Mouse (Mus musculus) kidney, embryonic 14.5 days (tissue): ENCODE data around the gene Bahcc1. TPM values are rescaled to one million over a fixed set of nuclear protein-coding genes. Genes with fewer than 3 reads are reported as not detected.

ENCODE experiments used
- ATAC-seq: fragments of 200-750 bp; cut with Nextera tagmentation; 2 replicates; pipeline ENCODE4 v1.8.0; 2017; ENCODE audit warnings: moderate number of reproducible peaks, mild to moderate bottlenecking, moderate TSS enrichment, moderate library complexity; ENCODE audit not compliant: low FRiP score, low TSS enrichment
- H3K27ac ChIP-seq: fragments of 300-500 bp; sonication (generic); 2 replicates; pipeline ENCODE4 v1.5.1; 2014; ENCODE audit warnings: low read depth, mild to moderate bottlenecking, low read length, moderate library complexity, mixed read lengths
- H3K27me3 ChIP-seq: fragments of 300-500 bp; sonication (generic); 2 replicates; pipeline ENCODE4 v1.6.1; 2014; ENCODE audit warnings: mild to moderate bottlenecking, low read length; ENCODE audit not compliant: control insufficient read depth, insufficient read depth
- H3K36me3 ChIP-seq: fragments of 300-500 bp; sonication (generic); 2 replicates; pipeline ENCODE4 v1.6.1; 2014; ENCODE audit warnings: low read length, mixed read lengths; ENCODE audit not compliant: control insufficient read depth, insufficient read depth
- H3K4me1 ChIP-seq: fragments of 300-500 bp; sonication (generic); 2 replicates; pipeline ENCODE4 v1.6.1; 2014; ENCODE audit warnings: low read length, mixed read lengths; ENCODE audit not compliant: control insufficient read depth, insufficient read depth
- H3K4me2 ChIP-seq: fragments of 300-500 bp; sonication (generic); replicated peaks from 2 replicates; pipeline ENCODE4 v1.6.1; 2014; ENCODE audit warnings: low read depth, mild to moderate bottlenecking, low read length
- H3K4me3 ChIP-seq: fragments of 300-500 bp; sonication (generic); 2 replicates; pipeline ENCODE4 v1.5.1; 2014; ENCODE audit warnings: mild to moderate bottlenecking, low read length
- H3K9ac ChIP-seq: fragments of 300-500 bp; sonication (generic); 2 replicates; pipeline ENCODE4 v1.6.1; 2014; ENCODE audit warnings: low read depth, mild to moderate bottlenecking, low read length, moderate library complexity
- H3K9me3 ChIP-seq: fragments of 300-500 bp; sonication (generic); 2 replicates; pipeline ENCODE4 v1.6.1; 2016; ENCODE audit warnings: low read length; ENCODE audit not compliant: control insufficient read depth
- WGBS: fragments of 180-500 bp; shearing (Covaris S2); extraction: QIAGEN DNeasy Blood & Tissue Kit; methylation state at CpG from one replicate; pipeline ENCODE4 v1.1.7; 2014; 5-methylcytosine and 5-hydroxymethylcytosine counted together
- polyA plus RNA-seq: library from polyadenylated mRNA; unstranded; fragments of >200 nt; fragmentation: Nextera tagmentation; extraction: Ambion mirVana; gene quantifications from 2 replicates; pipeline ENCODE4 v1.2.1, GENCODE M21; 2014

The Bahcc1 gene
- polyA plus RNA-seq, 1 experiment from 2014 or later = 27.2 TPM

DNA sequence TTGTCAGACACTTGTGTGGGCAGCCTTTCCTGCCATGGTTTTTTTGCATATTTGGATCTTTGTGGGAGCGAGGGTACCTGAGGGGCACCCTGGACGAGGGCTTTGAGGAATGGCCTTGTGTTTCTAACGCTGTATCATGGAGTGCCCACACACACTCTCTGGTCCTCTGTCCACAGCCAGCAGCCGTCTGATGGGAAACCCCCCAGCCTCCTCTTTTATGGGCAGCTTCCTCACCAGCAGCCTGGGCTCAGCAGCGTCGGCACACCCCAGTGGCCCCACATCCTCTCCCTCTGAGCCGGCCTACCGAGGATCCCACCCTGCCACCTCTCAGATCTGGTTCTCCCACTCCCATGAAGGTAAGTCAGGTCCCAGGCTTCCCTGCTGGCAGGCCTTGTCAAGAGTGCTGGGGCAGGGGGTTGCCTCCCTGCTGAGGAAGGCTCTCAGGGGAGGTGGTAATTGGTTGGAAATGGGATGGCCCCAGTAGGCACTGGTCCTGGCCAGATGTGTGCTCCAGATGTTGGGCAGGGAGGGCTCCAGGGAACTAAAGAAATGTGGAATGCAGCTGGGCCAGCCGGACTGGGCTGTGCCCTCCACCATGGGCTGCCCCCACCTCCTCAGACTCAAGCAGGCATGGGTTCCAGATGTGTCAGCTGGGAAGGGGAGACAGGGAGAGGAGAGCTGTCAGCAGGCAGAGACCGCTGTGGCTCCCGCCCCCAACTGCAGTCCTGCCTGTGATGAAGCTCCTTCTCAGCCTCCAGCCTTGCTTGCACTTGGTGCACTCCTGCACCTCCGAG is 26.3 kb downstream of the Bahcc1 start:
- peaks cover 76% of the 10 kb centered on the region for H3K4me1 ChIP-seq
- peaks cover 19% of the 10 kb centered on the region; the same call in 1 of the 2 replicates for H3K36me3 ChIP-seq
- no peak overlapping the region for H3K4me3 ChIP-seq
- no peak overlapping the region for H3K27ac ChIP-seq
- H3K4me2 ChIP-seq = no peak overlapping the region
- H3K27me3 ChIP-seq = no peaks in the 10 kb centered on the region
- 52% methylated on average over 12 of the region's 12 CpGs for WGBS
- ATAC-seq = no peak
- H3K9ac ChIP-seq = no peak overlapping the region
- no peaks in the 10 kb centered on the region for H3K9me3 ChIP-seq

GRCm38 (mm10) chr11:120259792-120260768 is 27.3 kb downstream of the Bahcc1 start:
- ATAC-seq = no peak
- Histone ChIP-seq H3K4me3 (no peak overlapping the region), H3K27me3 (no peaks in the 10 kb centered on the region), H3K9ac (no peak overlapping the region), H3K4me1 (peaks cover 71% of the 10 kb centered on the region), H3K36me3 (peaks cover 19% of the 10 kb centered on the region; the same call in 1 of the 2 replicates), H3K9me3 (no peaks in the 10 kb centered on the region), H3K4me2 (no peak overlapping the region), H3K27ac (no peak overlapping the region)
- WGBS = 75% methylated on average over 25 of the region's 25 CpGs

GRCm38 (mm10) chr11:120260769-120261150 is 28.0 kb downstream of the Bahcc1 start:
- H3K27me3 ChIP-seq = no peaks in the 10 kb centered on the region
- peaks cover 19% of the 10 kb centered on the region; the same call in 1 of the 2 replicates for H3K36me3 ChIP-seq
- no peaks in the 10 kb centered on the region for H3K9me3 ChIP-seq
- no peak for ATAC-seq
- H3K9ac ChIP-seq = no peak overlapping the region
- peaks cover 69% of the 10 kb centered on the region for H3K4me1 ChIP-seq
- H3K4me2 ChIP-seq = no peak overlapping the region
- 82% methylated on average over 6 of the region's 6 CpGs for WGBS
- H3K27ac ChIP-seq = no peak overlapping the region
- no peak overlapping the region for H3K4me3 ChIP-seq

DNA sequence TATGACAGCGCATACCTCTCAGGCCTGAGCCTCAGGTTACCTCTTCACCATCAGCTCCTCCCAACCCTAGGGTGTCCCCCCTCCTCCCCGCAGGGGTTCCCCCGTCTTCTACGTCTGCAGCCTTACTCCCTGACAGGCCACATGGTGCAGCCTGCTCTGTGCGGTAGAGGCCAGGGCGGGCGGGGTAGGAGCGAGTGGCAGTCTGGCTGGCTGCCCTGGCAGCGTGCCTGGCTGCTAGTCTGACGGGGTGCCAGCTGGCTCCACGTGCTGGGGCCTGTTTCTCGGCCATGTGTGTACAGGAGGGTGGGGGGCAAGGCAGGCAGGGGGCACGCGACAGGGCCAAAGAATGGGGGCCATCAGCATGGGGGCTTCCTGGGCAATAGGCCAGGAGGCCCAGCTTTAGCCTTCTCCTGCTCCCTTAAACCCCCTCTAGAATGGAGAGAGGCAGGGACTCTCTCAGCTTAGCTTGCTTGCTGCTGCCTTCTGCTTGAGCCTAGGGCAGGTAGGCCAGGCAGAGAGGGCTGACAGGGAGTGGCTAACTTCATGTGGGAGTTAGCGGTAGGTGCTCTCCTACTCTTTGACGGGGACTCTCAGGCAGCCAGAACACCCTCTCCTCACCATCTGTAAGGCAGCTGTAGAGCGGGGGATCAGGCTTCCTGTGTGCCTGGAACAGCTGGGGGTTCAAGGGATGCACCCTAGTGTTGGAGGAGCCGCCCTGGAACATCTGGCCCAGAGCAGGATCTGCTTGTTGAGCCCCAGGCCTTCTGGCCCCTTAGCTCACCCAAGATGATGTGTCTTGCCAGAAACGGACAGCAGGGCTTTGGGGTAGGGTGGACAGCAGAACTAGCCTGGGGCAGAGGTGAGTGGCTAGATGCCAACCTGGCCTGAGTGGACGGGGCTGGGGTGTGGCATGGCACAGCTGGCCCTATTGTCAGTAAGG is 28.9 kb downstream of the Bahcc1 start:
- Histone ChIP-seq H3K9me3 (no peaks in the 10 kb centered on the region), H3K4me3 (no peak overlapping the region), H3K36me3 (peaks cover 19% of the 10 kb centered on the region; the same call in 1 of the 2 replicates), H3K4me1 (peaks cover 67% of the 10 kb centered on the region), H3K4me2 (no peak overlapping the region), H3K9ac (no peak overlapping the region), H3K27ac (peak overlapping the region; percentile 70; the same call in 1 of the 2 replicates), H3K27me3 (no peaks in the 10 kb centered on the region)
- ATAC-seq = peak; percentile 55
- 41% methylated on average over 20 of the region's 20 CpGs for WGBS

- peak overlapping the region; percentile 70; the same call in 1 of the 2 replicates for H3K27ac ChIP-seq
- H3K36me3 ChIP-seq = peaks cover 19% of the 10 kb centered on the region; the same call in 1 of the 2 replicates
- H3K4me2 ChIP-seq = no peak overlapping the region
- peak; percentile 53 for ATAC-seq
- H3K4me3 ChIP-seq = no peak overlapping the region
- no peaks in the 10 kb centered on the region for H3K9me3 ChIP-seq
- no peaks in the 10 kb centered on the region for H3K27me3 ChIP-seq
- H3K4me1 ChIP-seq = peaks cover 63% of the 10 kb centered on the region
- H3K9ac ChIP-seq = no peak overlapping the region
- 40% methylated on average over 8 of the region's 8 CpGs for WGBS
These were observed 29.7 kb downstream of the Bahcc1 start for GRCm38 (mm10) chr11:120262356-120262901.

DNA sequence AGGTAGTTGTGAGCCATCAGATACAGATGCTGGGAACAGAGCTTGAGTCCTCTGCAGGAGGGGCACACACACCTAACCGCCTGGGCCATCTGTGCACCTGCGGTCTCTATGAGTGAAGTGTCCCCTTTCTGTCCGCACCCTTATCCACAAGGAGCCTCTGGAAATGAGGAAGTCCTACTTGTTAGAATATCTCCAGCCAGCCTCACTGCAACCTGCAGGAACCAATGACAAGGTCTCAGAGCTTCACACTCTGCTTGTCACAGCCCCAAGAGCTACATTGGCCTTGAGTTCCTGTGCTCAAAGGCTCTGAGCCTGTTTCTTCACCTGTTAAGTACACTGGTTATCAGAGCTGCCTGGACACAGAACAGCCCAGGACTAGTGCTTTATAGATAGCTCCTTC is 30.4 kb downstream of the Bahcc1 start:
- no peak overlapping the region for H3K4me3 ChIP-seq
- peaks cover 63% of the 10 kb centered on the region for H3K4me1 ChIP-seq
- H3K27me3 ChIP-seq = no peaks in the 10 kb centered on the region
- H3K4me2 ChIP-seq = no peak overlapping the region
- WGBS = 94% methylated on average over 3 of the region's 3 CpGs
- H3K9ac ChIP-seq = no peak overlapping the region
- no peak for ATAC-seq
- peaks cover 20% of the 10 kb centered on the region; the same call in 1 of the 2 replicates for H3K36me3 ChIP-seq
- no peak overlapping the region for H3K27ac ChIP-seq
- H3K9me3 ChIP-seq = no peaks in the 10 kb centered on the region

- peaks cover 24% of the 10 kb centered on the region; the same call in 1 of the 2 replicates for H3K36me3 ChIP-seq
- 52% methylated on average over 6 of the region's 6 CpGs for WGBS
- no peaks in the 10 kb centered on the region for H3K27me3 ChIP-seq
- no peak overlapping the region for H3K27ac ChIP-seq
- no peak overlapping the region for H3K9ac ChIP-seq
- peaks cover 58% of the 10 kb centered on the region for H3K4me1 ChIP-seq
- H3K4me3 ChIP-seq = no peak overlapping the region
- no peak for ATAC-seq
- H3K4me2 ChIP-seq = no peak overlapping the region
- H3K9me3 ChIP-seq = no peaks in the 10 kb centered on the region
These were observed 31.3 kb downstream of the Bahcc1 start for GRCm38 (mm10) chr11:120264008-120264407.

- Histone ChIP-seq H3K9ac (no peak overlapping the region), H3K9me3 (no peaks in the 10 kb centered on the region), H3K4me3 (no peak overlapping the region), H3K4me1 (peaks cover 62% of the 10 kb centered on the region), H3K27ac (no peak overlapping the region), H3K4me2 (no peak overlapping the region), H3K27me3 (no peaks in the 10 kb centered on the region), H3K36me3 (peaks cover 21% of the 10 kb centered on the region; the same call in 1 of the 2 replicates)
- ATAC-seq = no peak
- WGBS = 40% methylated on average over 5 of the region's 5 CpGs
These were observed 32.7 kb downstream of the Bahcc1 start for GRCm38 (mm10) chr11:120265458-120265857.
